Mouse (Mus musculus): ENCODE results near the gene Grifin. TPM values are rescaled to one million over a fixed set of nuclear protein-coding genes. Genes with fewer than 3 reads are reported as not detected.

Gene Grifin
- 0.41 TPM in 1 of 2 replicates, not detected in the other for polyA plus RNA-seq (2015; fragmentation: Nextera tagmentation; extraction: Ambion mirVana)

DNA sequence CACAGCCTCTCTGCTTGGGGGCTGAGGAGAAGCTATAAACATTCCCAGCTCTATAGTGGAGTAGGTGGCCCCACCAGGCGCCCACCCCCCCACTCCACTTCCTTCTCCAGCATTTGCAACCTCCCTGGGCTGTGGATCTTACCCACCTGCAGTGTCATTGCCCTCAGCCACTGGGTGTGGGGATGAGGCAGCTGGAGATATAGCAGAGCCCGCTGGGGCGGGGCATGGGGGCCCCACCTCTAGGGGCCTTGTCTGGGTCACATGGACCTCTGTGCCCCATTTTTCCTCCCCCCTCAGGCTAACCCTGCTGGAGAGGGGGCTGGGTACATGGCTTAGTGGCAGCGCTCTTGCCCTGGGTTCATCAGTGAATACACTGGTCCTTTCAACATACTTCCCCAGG is at the start of gene Grifin:
Gene Grifin, minus strand, starts transcription at position 176 of the 400 bp plus-strand sequence.
- H3K9me3 ChIP-seq, result no peaks in the 10 kb centered on the region
- H3K4me3 ChIP-seq, result no peak within 1 kb of the TSS
- ATAC-seq (replicated peaks), result no peak
- H3K4me2 ChIP-seq, result no peak within 1 kb of the TSS
- no peak within 1 kb of the TSS for H3K27ac ChIP-seq
- H3K36me3 ChIP-seq (replicated peaks), result no peaks in the 10 kb centered on the region
- H3K9ac ChIP-seq, result no peak within 1 kb of the TSS
- no peaks in the 10 kb centered on the region for H3K27me3 ChIP-seq (replicated peaks)
- peaks cover 4% of the 10 kb centered on the region for H3K4me1 ChIP-seq
- 83% methylated on average over 4 of the region's 4 CpGs for WGBS

DNA sequence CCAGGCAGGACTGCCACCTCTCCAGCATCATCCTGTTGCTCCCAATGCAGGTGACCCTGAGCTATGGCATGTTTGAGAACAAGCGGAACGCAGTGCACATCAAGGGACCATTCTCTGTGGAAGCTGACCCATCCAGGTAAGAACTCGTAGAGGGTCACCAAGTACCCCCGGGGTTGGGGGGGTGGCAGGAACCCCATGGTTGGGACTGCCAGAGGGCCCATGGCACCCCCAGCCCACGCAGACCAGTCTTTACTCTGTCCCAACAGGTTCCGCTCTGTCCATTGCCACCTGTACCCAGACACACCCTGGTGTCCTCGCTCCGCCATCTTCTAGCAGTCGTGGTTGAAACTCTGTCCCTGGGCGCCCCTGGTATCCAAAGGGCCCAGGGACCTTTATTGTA is 49.3 kb upstream of the Grifin start:
- Histone ChIP-seq H3K4me2 (no peak overlapping the region), H3K9me3 (no peaks in the 10 kb centered on the region), H3K4me1 (peaks cover 37% of the 10 kb centered on the region), H3K36me3 (replicated peaks) (no peaks in the 10 kb centered on the region), H3K27ac (no peak overlapping the region), H3K27me3 (replicated peaks) (no peaks in the 10 kb centered on the region), H3K9ac (no peak overlapping the region), H3K4me3 (no peak overlapping the region)
- ATAC-seq (replicated peaks), result no peak
- WGBS, result 98% methylated on average over 10 of the region's 10 CpGs

DNA sequence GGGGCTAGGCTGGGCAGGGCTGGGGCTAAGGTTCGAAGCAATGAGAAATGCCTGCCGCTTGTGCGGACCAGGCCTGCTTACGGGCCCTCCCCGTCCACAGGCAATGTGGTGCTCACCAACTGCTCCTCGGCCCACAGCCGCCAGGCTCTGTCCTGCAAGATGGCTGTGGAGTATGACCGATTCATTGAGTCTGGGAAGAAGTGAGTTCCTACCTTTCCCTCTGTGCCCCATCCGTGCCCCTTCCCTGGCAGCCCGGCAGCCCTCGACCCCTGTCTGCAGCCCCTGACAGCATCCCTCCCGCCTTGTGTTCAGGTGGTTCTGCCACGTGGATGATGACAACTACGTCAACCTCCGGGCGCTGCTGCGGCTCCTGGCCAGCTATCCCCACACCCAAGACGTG is 47.3 kb upstream of the Grifin start:
- H3K9me3 ChIP-seq, result no peaks in the 10 kb centered on the region
- peaks cover 51% of the 10 kb centered on the region for H3K4me1 ChIP-seq
- H3K9ac ChIP-seq, result no peak overlapping the region
- no peak overlapping the region for H3K27ac ChIP-seq
- H3K27me3 ChIP-seq (replicated peaks), result no peaks in the 10 kb centered on the region; the same call in 1 of the 2 replicates
- WGBS, result 19% methylated on average over 18 of the region's 18 CpGs
- H3K4me3 ChIP-seq, result no peak overlapping the region
- peak overlapping the region; percentile 89 for H3K4me2 ChIP-seq
- no peaks in the 10 kb centered on the region for H3K36me3 ChIP-seq (replicated peaks)
- ATAC-seq (replicated peaks), result no peak

DNA sequence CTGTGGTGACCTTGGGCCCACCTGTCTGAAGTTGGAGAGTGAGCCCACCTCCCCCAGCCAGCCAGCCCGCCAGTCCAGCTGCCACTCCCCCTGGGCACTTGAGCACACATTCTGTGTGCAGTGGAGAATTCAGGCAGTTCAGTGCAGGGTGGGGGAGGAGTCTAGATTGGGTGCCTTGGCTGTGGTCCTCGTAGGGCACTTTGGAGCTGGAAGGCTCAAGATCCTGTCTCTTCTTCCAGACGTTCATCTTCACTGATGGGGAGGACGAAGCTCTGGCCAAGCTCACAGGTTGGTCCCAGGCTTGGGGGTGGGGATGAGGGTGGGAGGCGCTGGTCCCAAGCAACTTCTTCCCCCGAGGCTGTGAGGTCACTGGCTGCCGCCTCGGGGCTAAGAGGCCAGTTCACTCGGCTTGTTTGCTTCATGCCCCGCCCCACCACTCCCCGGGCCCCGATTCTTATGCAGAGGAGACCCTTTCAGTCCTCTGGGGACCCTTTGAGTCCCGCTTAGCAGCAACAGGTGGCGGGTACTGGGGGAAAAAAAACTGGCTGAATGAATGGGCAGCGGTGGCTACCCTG is 46.8 kb upstream of the Grifin start:
- H3K27ac ChIP-seq, result peak overlapping the region; percentile 81
- H3K4me3 ChIP-seq, result peak overlapping the region; percentile 49; the same call in 1 of the 2 replicates
- H3K36me3 ChIP-seq (replicated peaks), result no peaks in the 10 kb centered on the region
- peak overlapping the region; percentile 41; the same call in 1 of the 2 replicates for H3K9ac ChIP-seq
- H3K4me2 ChIP-seq, result peak overlapping the region; percentile 89
- H3K4me1 ChIP-seq, result peaks cover 56% of the 10 kb centered on the region
- H3K9me3 ChIP-seq, result no peaks in the 10 kb centered on the region
- H3K27me3 ChIP-seq (replicated peaks), result no peaks in the 10 kb centered on the region; the same call in 1 of the 2 replicates
- WGBS, result 8% methylated on average over 15 of the region's 15 CpGs
- no peak; the same call in 1 of the 2 replicates for ATAC-seq (replicated peaks)

- Histone ChIP-seq H3K4me2 (peak overlapping the region; percentile 89), H3K9me3 (no peaks in the 10 kb centered on the region), H3K27ac (peak overlapping the region; percentile 81), H3K9ac (peak overlapping the region; percentile 41; the same call in 1 of the 2 replicates), H3K27me3 (replicated peaks) (peaks cover 3% of the 10 kb centered on the region), H3K4me1 (peaks cover 62% of the 10 kb centered on the region), H3K4me3 (peak overlapping the region; percentile 49), H3K36me3 (replicated peaks) (no peaks in the 10 kb centered on the region)
- ATAC-seq (replicated peaks), result peak; percentile 37
- WGBS, result 5% methylated on average over 21 of the region's 21 CpGs
These were observed 46.2 kb upstream of the Grifin start for GRCm38 (mm10) chr5:140611021-140611583.

DNA sequence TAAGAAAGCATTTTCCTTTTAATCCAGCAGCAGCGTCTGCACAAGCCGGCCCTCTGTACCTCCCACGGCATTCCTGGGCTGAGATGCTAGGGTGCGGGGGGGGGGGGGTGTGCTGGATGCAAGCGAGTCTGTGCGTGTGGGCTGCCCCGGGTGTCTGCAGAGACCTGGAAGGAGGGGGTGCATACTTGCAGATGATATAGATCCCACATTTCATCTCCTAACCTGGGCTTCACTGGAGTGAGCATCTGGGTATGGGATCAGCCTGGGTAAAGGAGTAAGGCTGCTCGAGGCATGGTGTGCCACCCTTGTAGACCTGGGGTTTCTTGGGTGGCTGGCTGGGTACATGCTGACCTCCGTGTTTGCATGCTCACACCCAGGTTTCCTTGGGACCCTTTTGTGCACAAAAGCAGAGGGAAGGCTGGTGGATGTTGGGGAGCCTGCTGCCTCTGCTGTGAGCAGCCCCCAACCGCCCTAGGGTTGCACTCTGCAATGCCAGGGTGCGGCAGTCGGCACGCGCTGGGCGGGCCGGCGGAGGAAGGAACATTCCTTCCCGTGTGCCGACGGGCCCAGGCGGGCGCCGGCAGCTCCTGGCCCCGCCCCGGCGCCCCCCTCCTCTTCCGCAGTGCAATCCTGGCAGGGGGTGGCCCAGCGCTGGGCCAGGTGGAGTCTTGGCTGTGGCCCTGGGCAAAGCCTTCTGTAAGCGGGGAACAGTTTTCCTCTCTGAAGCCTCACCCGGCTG is 45.6 kb upstream of the Grifin start:
- Histone ChIP-seq H3K9me3 (no peaks in the 10 kb centered on the region), H3K27ac (peak overlapping the region; percentile 81), H3K4me1 (peaks cover 65% of the 10 kb centered on the region), H3K4me2 (peak overlapping the region; percentile 89), H3K36me3 (replicated peaks) (no peaks in the 10 kb centered on the region), H3K4me3 (peak overlapping the region; percentile 49), H3K9ac (peak overlapping the region; percentile 41), H3K27me3 (replicated peaks) (peaks cover 9% of the 10 kb centered on the region)
- no peak for ATAC-seq (replicated peaks)
- WGBS, result 1% methylated on average over 26 of the region's 30 CpGs

- H3K27me3 ChIP-seq (replicated peaks), result peaks cover 9% of the 10 kb centered on the region
- no peaks in the 10 kb centered on the region for H3K9me3 ChIP-seq
- H3K27ac ChIP-seq, result peak overlapping the region; percentile 81
- H3K4me1 ChIP-seq, result peaks cover 57% of the 10 kb centered on the region
- H3K9ac ChIP-seq, result peak overlapping the region; percentile 41; the same call in 1 of the 2 replicates
- H3K4me2 ChIP-seq, result peak overlapping the region; percentile 89
- peak overlapping the region; percentile 49 for H3K4me3 ChIP-seq
- 8% methylated on average over 13 of the region's 13 CpGs for WGBS
- H3K36me3 ChIP-seq (replicated peaks), result no peaks in the 10 kb centered on the region
- ATAC-seq (replicated peaks), result no peak
These were observed 44.8 kb upstream of the Grifin start for GRCm38 (mm10) chr5:140609511-140610272.

- H3K9me3 ChIP-seq, result no peaks in the 10 kb centered on the region
These were observed 43.8 kb upstream of the Grifin start for GRCm38 (mm10) chr5:140608634-140609015.

DNA sequence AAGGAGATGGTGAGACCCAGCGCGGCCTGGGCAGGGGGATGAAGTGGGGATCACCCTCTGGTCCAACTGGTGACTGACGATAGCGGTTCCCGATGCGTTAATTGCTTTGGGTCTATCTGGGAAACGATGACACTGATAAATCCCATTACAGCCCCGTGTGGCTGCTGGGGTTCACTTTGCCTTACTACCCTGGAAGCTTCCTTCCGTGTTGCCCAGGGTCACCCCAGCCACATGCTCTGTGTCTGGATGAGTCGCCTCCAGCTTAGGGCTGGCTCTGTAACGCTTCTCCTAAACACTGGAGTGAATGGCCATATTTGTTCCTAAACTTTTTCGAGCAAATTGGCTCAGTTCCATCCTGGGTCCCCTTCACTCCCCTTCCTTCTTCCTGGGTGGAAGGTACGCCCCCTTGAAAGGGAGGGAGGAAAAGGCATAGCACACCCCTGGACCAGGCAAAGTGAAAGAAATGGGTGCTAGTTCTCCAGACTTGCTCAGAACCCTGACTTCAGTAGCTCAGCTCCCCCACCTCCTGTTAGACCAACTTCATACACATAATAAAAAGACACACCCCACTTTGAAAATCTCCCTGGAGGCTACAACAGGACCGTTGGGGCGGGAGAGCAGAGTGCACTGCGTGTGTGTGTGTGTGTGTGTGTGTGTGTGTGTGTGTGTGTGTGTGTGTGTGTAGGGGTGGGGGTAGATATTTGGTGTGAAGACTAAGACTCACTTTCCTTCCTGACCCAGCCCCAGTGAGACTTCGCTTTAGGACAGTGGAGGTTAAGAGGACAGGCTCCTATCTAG is 43.2 kb upstream of the Grifin start:
- ATAC-seq (replicated peaks), result no peak
- Histone ChIP-seq H3K4me3 (peak overlapping the region; percentile 49), H3K36me3 (replicated peaks) (no peaks in the 10 kb centered on the region), H3K9me3 (no peaks in the 10 kb centered on the region), H3K4me2 (peak overlapping the region; percentile 89), H3K9ac (peak overlapping the region; percentile 47), H3K27ac (peak overlapping the region; percentile 81), H3K27me3 (replicated peaks) (peaks cover 9% of the 10 kb centered on the region), H3K4me1 (peaks cover 55% of the 10 kb centered on the region)
- under 1% methylated on average over 17 of the region's 17 CpGs for WGBS

More at GRCm38 (mm10) chr5:140608634-140609015, 43.8 kb upstream of the Grifin start:
- Histone ChIP-seq H3K4me1 (peaks cover 55% of the 10 kb centered on the region), H3K27ac (peak overlapping the region; percentile 81), H3K36me3 (replicated peaks) (no peaks in the 10 kb centered on the region), H3K4me3 (peak overlapping the region; percentile 49), H3K27me3 (replicated peaks) (peaks cover 9% of the 10 kb centered on the region), H3K4me2 (peak overlapping the region; percentile 89), H3K9ac (0 out of 2 replicates have a peak overlapping the region, but pooled peaks have one; percentile 12)
- WGBS, result under 1% methylated on average over 16 of the region's 16 CpGs
- peak; percentile 3; the same call in 1 of the 2 replicates for ATAC-seq (replicated peaks)

GRCm38 (mm10) chr5:140607001-140607835 is 42.3 kb upstream of the Grifin start, which contains the start of gene Lfng:
Gene Lfng (plus strand): TSS chr5:140607320.
- Histone ChIP-seq H3K4me1 (peaks cover 49% of the 10 kb centered on the region), H3K4me2 (peak within 1 kb of the TSS; percentile 89), H3K27ac (peak within 1 kb of the TSS; percentile 81), H3K27me3 (replicated peaks) (peaks cover 9% of the 10 kb centered on the region), H3K9me3 (no peaks in the 10 kb centered on the region), H3K9ac (peak within 1 kb of the TSS; percentile 47), H3K36me3 (replicated peaks) (no peaks in the 10 kb centered on the region), H3K4me3 (peak within 1 kb of the TSS; percentile 49)
- peak; percentile 37 for ATAC-seq (replicated peaks)
- WGBS, result under 1% methylated on average over 91 of the region's 91 CpGs

Data from midbrain, embryonic 15.5 days (tissue).